Mouse (Mus musculus) intestine, embryonic 16.5 days (tissue): Measurements from ENCODE around the gene Elavl4. TPM values are rescaled to one million over a fixed set of nuclear protein-coding genes. Genes with fewer than 3 reads are reported as not detected.

Experiments used
- ATAC-seq: fragments of 200-750 bp; cut with Nextera tagmentation; 2 replicates; pipeline ENCODE4 v1.8.0; 2017; ENCODE audit warnings: moderate TSS enrichment, moderate library complexity
- H3K27ac ChIP-seq: fragments of 300-500 bp; sonication (generic); 2 replicates; pipeline ENCODE4 v1.5.1; 2014; ENCODE audit warnings: mild to moderate bottlenecking, low read length
- H3K27me3 ChIP-seq: fragments of 300-500 bp; sonication (generic); replicated peaks from 2 replicates; pipeline ENCODE4 v1.6.1; 2014; ENCODE audit warnings: low read length, control low read depth, mixed read lengths; ENCODE audit not compliant: control insufficient read depth, insufficient read depth
- H3K36me3 ChIP-seq: fragments of 300-500 bp; sonication (generic); 2 replicates; pipeline ENCODE4 v1.6.1; 2014; ENCODE audit warnings: low read length, control low read depth; ENCODE audit not compliant: control insufficient read depth, insufficient read depth
- H3K4me1 ChIP-seq: fragments of 300-500 bp; sonication (generic); 2 replicates; pipeline ENCODE4 v1.6.1; 2014; ENCODE audit warnings: low read length, control low read depth, mixed read lengths; ENCODE audit not compliant: control insufficient read depth, insufficient read depth
- H3K4me2 ChIP-seq: fragments of 300-500 bp; sonication (generic); 2 replicates; pipeline ENCODE4 v1.6.1; 2014; ENCODE audit warnings: low read depth, low read length, control low read depth
- H3K4me3 ChIP-seq: fragments of 300-500 bp; sonication (generic); 2 replicates; pipeline ENCODE4 v1.5.1; 2014; ENCODE audit warnings: mild to moderate bottlenecking, low read length
- H3K9ac ChIP-seq: fragments of 300-500 bp; sonication (generic); 2 replicates; pipeline ENCODE4 v1.6.1; 2014; ENCODE audit warnings: low read depth, low read length
- H3K9me3 ChIP-seq: fragments of 300-500 bp; sonication (generic); 2 replicates; pipeline ENCODE4 v1.6.1; 2016; ENCODE audit warnings: low read length, control low read depth; ENCODE audit not compliant: control insufficient read depth
- WGBS: fragments of 180-500 bp; shearing (Covaris S2); extraction: QIAGEN DNeasy Blood & Tissue Kit; methylation state at CpG from one replicate; pipeline ENCODE4 v1.1.7; 2014; 5-methylcytosine and 5-hydroxymethylcytosine counted together
- polyA plus RNA-seq: library from polyadenylated mRNA; unstranded; fragments of >200 nt; fragmentation: Nextera tagmentation; extraction: Ambion mirVana; gene quantifications from 2 replicates; pipeline ENCODE4 v1.2.1, GENCODE M21; 2015

Elavl4 gene
- polyA plus RNA-seq, 1 experiment from 2014 or later = 46.3 TPM

DNA sequence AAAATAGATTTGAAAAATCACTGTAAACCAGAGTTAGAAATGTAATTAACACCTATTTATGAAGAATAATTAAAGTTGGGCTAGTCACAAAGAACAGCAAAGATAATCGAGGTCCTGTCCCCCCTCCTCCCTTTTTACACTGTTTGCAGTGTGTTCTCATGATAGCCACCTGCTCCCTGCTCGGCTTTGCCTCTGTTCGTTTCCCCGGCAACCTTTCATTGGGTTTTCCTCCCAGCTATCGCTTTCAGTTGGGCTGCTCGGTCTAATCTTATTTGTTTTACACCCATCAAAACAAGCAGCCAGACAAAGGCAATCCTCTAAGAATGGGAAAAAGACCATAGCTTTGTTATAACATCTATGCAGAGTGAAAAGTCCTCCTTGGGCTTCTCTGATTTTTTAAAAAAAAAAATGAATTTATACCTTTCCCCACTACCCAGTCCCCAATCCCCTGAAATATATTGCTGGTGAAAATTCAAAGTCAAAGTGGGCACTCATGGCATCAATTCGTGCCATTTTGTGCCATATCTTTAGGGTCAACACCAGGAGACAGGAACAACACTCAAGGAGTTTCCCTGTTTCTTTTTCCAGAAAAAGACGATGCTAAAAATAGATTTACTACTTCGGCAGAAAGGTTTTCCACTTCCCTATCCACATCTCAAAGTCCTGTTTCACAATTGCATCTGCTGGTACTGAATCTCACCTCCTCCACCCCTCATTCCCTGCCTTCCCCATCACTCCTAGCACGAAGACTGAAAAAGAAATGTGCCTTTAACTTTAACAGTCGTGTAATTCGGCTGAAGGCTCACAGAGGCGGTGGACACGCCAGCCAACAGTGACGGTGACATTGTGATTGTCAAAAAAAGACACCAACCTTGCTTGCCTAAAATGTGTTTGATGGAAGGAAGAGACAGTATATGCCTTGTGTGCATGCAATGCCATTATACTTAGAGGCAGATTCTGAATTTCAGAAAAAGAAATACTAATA, 66.1 kb downstream of the Elavl4 start:
- H3K9ac ChIP-seq = no peak overlapping the region
- peak overlapping the region; percentile 42; the same call in 1 of the 2 replicates for H3K4me2 ChIP-seq
- H3K27ac ChIP-seq = no peak overlapping the region
- ATAC-seq = 0 out of 2 replicates have a peak, but pooled peaks have one; percentile 56
- 0 out of 2 replicates have a peak, but pooled peaks cover 5% of the 10 kb centered on the region for H3K4me1 ChIP-seq
- H3K4me3 ChIP-seq = peak overlapping the region; percentile 21
- 14% methylated on average over 15 of the region's 15 CpGs for WGBS
- no peaks in the 10 kb centered on the region for H3K27me3 ChIP-seq
- no peaks in the 10 kb centered on the region for H3K9me3 ChIP-seq
- H3K36me3 ChIP-seq = no peaks in the 10 kb centered on the region

DNA sequence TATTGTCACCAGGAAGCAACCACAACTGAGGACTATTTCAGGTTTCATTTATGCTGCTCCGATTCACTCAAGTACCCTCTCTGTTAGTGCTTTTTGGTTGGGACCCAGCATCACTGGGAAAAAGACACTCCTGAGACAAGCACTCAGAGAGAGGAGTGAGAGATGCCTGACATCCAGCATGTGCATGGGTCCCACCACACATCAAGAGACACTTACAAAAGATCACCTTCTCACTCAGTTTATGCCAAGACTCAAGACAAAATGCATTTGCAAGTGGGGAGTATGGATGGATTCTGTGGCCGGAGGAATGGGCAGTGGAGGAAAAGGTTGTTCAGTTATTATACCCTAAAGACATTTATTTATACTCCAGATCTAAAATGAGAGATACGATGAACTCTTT, 67.3 kb downstream of the Elavl4 start:
- no peaks in the 10 kb centered on the region for H3K36me3 ChIP-seq
- H3K4me2 ChIP-seq = no peak overlapping the region
- H3K9me3 ChIP-seq = no peaks in the 10 kb centered on the region
- no peak overlapping the region for H3K27ac ChIP-seq
- 0 out of 2 replicates have a peak, but pooled peaks cover 5% of the 10 kb centered on the region for H3K4me1 ChIP-seq
- H3K9ac ChIP-seq = no peak overlapping the region
- 75% methylated on average over 3 of the region's 3 CpGs for WGBS
- no peaks in the 10 kb centered on the region for H3K27me3 ChIP-seq
- H3K4me3 ChIP-seq = no peak overlapping the region
- ATAC-seq = no peak

DNA sequence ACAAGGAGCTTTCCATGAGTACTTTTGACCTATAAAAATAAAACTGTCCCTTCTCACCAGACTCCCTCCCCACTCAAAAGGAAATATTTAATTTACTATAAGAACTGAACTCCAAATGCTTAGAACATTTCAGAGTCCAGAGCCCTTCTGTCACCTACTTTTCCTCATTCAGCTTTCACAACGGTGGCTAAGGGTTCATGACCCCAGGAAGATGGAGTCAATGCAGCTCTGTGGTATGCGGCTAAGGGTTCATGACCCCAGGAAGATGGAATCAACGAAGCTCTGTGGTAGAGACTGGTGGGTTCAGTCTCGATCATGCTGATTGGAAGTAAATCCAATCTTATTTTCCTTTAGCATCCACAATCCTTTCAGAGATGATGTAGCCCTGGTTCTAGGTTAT, 81.7 kb downstream of the Elavl4 start:
- ATAC-seq = no peak
- no peak overlapping the region for H3K4me2 ChIP-seq
- no peaks in the 10 kb centered on the region for H3K36me3 ChIP-seq
- no peaks in the 10 kb centered on the region for H3K9me3 ChIP-seq
- H3K4me1 ChIP-seq = no peaks in the 10 kb centered on the region
- H3K9ac ChIP-seq = no peak overlapping the region
- no peak overlapping the region for H3K4me3 ChIP-seq
- H3K27ac ChIP-seq = no peak overlapping the region
- H3K27me3 ChIP-seq = no peaks in the 10 kb centered on the region
- 25% methylated on average over 4 of the region's 4 CpGs for WGBS

DNA sequence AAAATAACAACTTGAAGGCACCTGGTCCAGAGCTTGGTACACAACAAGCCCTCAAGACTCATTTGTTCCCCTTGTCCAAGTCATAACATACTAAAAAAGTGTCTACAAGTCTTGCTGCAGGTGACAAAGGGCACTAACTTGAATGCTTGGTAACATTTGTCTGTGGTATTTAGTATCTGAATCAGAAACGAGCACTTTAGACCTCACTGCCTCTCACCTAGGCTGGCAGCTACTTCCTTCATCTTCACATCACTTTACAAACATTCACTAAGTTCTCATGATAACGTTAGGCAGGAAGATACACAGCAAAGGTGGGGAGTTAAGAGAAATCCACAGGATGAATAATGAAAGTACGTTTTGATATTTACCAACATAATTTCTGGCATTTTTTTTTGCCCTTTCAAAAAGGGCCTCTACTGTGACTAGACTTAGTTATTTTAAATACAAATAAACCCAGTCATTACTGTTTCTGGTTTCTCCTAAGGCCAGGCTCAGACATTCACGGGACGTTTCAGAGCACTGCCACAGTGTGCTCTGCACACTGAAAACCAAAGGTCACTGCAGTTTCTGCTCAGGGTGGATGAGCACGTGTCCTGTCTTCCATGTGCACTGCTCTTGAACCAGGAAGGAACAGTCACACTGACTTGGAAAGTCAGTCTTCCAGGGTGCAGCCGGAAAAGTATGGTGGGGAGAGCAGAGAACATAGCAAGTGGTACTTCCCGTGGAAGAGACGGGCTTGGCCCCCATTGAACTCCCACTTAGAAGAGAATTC, 84.7 kb downstream of the Elavl4 start:
- Histone ChIP-seq H3K27ac (no peak overlapping the region), H3K4me2 (no peak overlapping the region), H3K4me3 (no peak overlapping the region), H3K9ac (no peak overlapping the region), H3K4me1 (no peaks in the 10 kb centered on the region), H3K9me3 (no peaks in the 10 kb centered on the region), H3K27me3 (no peaks in the 10 kb centered on the region), H3K36me3 (no peaks in the 10 kb centered on the region)
- WGBS = 50% methylated on average over 9 of the region's 9 CpGs
- peak; percentile 96 for ATAC-seq

DNA sequence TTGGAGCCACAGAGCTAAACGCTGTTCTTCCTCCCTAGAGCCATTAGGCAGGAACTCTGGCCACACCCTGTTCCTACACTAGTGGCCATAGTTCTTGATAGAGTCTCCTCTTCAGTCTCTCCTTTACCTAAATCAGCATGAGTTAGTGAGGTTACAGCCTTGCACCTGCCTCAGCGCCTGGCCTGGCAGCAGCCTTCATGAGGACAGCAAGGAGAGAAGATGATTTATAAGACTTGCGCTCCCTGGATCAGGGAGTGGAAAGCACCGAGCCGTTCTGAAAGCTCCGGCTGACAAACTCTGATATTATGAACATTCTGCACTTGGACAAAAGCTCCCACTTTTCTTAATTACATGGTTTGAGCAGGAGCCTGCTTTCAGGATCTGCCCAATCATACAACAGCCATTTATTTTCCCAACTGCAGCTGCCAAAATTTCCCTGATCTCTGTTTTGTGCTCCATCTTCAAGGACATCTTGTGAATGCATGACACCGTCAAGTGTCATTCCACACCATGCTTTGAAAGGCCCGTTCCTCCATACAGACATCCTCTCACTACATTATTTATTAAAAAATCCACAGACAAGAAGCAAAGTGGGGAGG, 87.3 kb downstream of the Elavl4 start:
- Histone ChIP-seq H3K4me1 (no peaks in the 10 kb centered on the region), H3K4me2 (no peak overlapping the region), H3K36me3 (no peaks in the 10 kb centered on the region), H3K9ac (no peak overlapping the region), H3K4me3 (no peak overlapping the region), H3K27me3 (no peaks in the 10 kb centered on the region), H3K27ac (no peak overlapping the region), H3K9me3 (no peaks in the 10 kb centered on the region)
- no peak for ATAC-seq
- WGBS = 59% methylated on average over 8 of the region's 8 CpGs

DNA sequence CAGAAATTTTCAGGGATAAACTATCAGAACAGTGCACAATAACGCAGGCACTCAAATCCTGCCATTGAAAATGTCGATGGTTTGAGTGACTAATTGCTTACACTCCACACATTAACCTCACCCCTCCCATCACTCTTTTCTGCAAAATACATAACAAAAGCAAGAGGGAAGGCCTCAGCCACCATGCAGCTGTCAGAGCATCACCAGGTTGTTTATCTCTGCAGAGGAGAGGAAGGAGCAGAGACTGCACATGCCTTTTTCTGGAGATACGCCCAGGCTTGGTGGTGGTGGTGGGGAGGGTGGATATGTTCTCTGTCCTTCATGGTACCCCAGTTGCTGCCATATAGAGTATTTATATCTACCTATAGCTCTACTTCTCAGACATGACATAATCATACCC, 94.3 kb downstream of the Elavl4 start:
- Histone ChIP-seq H3K36me3 (no peaks in the 10 kb centered on the region), H3K4me3 (no peak overlapping the region), H3K27me3 (no peaks in the 10 kb centered on the region), H3K9ac (no peak overlapping the region), H3K4me2 (no peak overlapping the region), H3K9me3 (no peaks in the 10 kb centered on the region), H3K27ac (no peak overlapping the region), H3K4me1 (no peaks in the 10 kb centered on the region)
- 50% methylated on average over 3 of the region's 3 CpGs for WGBS
- no peak for ATAC-seq

DNA sequence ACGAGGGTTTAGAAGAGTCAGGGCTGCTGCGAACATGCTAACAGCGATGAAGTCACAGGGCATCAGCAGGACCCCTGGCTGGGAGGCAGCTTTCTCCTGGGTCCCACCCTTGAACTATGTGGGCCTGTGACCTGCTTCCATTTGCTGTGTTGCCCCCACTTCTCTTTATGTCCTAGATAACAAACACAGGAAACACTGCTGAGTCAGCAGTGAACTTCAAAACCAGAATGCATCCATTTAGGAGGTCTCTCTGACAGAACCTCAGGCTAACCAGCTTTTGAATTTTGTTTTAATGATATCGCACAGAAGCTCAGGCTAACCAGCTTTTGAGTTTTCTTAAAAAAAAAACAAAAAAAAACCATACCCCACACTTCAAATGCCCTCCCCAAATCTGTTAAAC, 96.1 kb downstream of the Elavl4 start:
- H3K4me3 ChIP-seq = no peak overlapping the region
- no peaks in the 10 kb centered on the region for H3K4me1 ChIP-seq
- WGBS = 83% methylated on average over 4 of the region's 4 CpGs
- no peak overlapping the region for H3K9ac ChIP-seq
- no peaks in the 10 kb centered on the region for H3K36me3 ChIP-seq
- no peak overlapping the region for H3K4me2 ChIP-seq
- no peak overlapping the region for H3K27ac ChIP-seq
- H3K9me3 ChIP-seq = no peaks in the 10 kb centered on the region
- ATAC-seq = no peak
- H3K27me3 ChIP-seq = no peaks in the 10 kb centered on the region

DNA sequence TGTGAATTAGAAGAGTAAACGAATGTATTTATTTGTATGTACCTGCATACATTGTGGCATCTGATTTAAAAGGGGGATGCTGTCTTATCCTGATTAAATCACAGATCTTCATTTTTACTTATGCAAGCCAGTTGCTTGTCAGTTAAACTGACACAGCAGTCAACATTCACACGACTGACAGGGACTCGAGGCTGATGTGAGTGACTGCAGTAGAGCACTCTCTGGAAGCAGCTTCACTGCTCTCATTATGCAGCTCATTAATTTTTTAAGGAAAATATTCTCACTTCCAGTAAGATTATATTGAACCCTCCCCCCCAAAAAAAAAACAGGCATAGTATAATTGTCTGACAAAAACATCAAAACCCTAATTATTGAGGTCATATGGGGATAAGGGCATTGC, 101.7 kb downstream of the Elavl4 start:
- Histone ChIP-seq H3K4me3 (no peak overlapping the region), H3K9ac (no peak overlapping the region), H3K4me1 (no peaks in the 10 kb centered on the region), H3K27me3 (no peaks in the 10 kb centered on the region), H3K9me3 (no peaks in the 10 kb centered on the region), H3K4me2 (no peak overlapping the region), H3K27ac (no peak overlapping the region), H3K36me3 (no peaks in the 10 kb centered on the region)
- ATAC-seq = no peak
- 74% methylated on average over 3 of the region's 3 CpGs for WGBS

DNA sequence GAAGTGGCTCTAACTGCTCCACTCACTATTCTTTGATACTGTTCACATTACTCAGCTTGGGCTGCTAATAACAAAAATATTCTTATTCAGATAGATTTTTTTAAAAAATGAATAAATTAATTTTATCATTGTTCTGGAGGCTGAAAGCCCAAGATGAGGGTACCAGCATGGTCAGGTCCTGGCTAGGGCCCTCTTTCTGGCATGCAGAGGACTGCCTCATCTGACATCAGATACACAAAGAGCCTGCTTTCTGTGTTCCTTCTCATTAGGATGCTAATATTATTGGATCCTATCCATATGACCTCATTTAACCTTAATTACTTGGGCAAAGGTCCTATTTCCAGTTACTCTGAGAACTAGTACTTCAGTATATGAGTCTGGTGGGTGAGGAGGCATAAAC, 108.8 kb downstream of the Elavl4 start:
- Histone ChIP-seq H3K4me3 (no peak overlapping the region), H3K27me3 (no peaks in the 10 kb centered on the region), H3K9ac (no peak overlapping the region), H3K4me1 (no peaks in the 10 kb centered on the region), H3K9me3 (no peaks in the 10 kb centered on the region), H3K36me3 (no peaks in the 10 kb centered on the region), H3K27ac (no peak overlapping the region), H3K4me2 (no peak overlapping the region)
- no peak for ATAC-seq
